In the genomic region with DNA sequence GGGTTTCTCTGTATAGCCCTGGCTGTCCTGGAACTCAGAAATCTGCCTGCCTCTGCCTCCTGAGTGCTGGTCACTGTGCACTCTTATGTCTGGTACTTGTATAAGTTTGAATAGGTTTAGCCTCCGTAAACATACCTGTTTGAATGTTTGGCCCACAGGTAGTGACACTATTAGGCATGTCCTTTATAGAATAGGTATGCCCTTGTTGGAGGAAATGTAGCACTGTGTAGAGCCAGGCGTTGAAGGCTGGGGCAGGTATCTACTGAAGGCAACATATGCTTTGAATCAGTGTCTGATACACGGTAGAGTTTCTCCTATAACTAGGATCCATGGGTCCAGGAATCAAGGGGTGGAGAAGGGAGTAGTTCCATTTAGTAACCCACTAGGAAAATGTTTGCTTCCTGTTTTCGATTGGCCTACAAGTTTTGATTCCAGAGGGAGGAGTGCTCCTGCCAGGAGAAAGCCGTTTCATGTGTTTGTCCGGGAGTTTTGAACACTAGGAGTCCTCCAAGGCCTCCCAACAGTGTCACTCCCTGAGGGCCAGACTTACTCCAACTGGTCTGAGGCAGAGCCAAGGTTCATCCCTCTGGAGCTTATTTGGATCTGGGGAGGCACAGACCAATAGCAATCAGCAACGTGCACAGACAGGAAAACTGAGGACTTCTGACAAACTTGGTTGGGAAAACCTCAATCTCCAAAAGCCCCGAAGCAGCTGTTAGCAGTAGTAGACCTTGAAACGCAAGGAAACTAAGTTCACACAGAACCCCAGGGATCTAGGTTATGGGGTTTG, we compare ENCODE assay signal across 10 mouse cellular contexts. TPM values are rescaled to one million over a fixed set of nuclear protein-coding genes. Genes with fewer than 3 reads are reported as not detected.
DNase-seq lines count a peak whose midpoint lies in the region; ATAC-seq lines count a peak whose summit lies in the region.
"Had no signal": no experiment of that assay in that cellular context is flagged by ENCODE, and none has a peak within 500 bp of the region (broad histone marks: within the 10 kb centered on the region; RNA-seq: fewer than 3 reads in every experiment).

No protein-coding gene starts in this region.

- H3K9ac ChIP-seq in limb, embryonic 15.5 days = no peak overlapping the region

- DNase-seq in gastrocnemius, adult 18-20 months (ENCODE audit: low spot score) = peak; percentile 47
- DNase-seq in gastrocnemius, postnatal 10 days = no peak
- peak; percentile 38 for DNase-seq in lung, postnatal 10 days
- no peak for DNase-seq in lung, postnatal 36 days
- peak; percentile 85 for DNase-seq in fat pad, adult 2 months (ENCODE audit: extremely low read depth, low read depth, low spot score)
- no peak for DNase-seq in left cerebral cortex, adult 18-20 months (ENCODE audit: low spot score in 2 of 2)
- no peak for DNase-seq in spleen, postnatal 10 days (ENCODE audit: low spot score in 2 of 2)

- H3K4me3 ChIP-seq in limb, embryonic 15.5 days = no peak overlapping the region

- peak overlapping the region; percentile 47 for H3K27ac ChIP-seq in limb, embryonic 15.5 days

- no peak overlapping the region for H3K4me2 ChIP-seq in limb, embryonic 15.5 days

- WGBS in limb, embryonic 15.5 days = 47% methylated on average over 9 of the region's 9 CpGs

- H3K36me3 ChIP-seq in limb, embryonic 15.5 days = peaks cover 88% of the 10 kb centered on the region

- no peak for ATAC-seq in limb, embryonic 15.5 days (ENCODE audit: insufficient number of reproducible peaks, low FRiP score, low TSS enrichment, low read depth)

- no peaks in the 10 kb centered on the region for H3K27me3 ChIP-seq in limb, embryonic 15.5 days

- peaks cover 13% of the 10 kb centered on the region for H3K4me1 ChIP-seq in limb, embryonic 15.5 days

- H3K9me3 ChIP-seq in limb, embryonic 15.5 days = no peaks in the 10 kb centered on the region

RNA-seq across cellular contexts. Expression of gene Kdelr3, which starts 10.0 kb away (rescaled TPM):
- total RNA-seq in gastrocnemius, adult 18-20 months (2021) = 1 to 10 TPM; 1.3 to 2.0 TPM
- 10 to 100 TPM; 29.9 to 38.0 TPM for total RNA-seq in gastrocnemius, postnatal 10 days (2021)
- 211 and 223 TPM in 2 replicates for polyA plus RNA-seq in limb, embryonic 15.5 days (2015; fragmentation: Nextera tagmentation; extraction: Ambion mirVana)
- total RNA-seq in left cerebral cortex, adult 18-20 months (2021) = under 1 TPM; 0.35 to 0.63 TPM

RNA-seq across cellular contexts. Expression of gene Ddx17, which starts 20.4 kb away (rescaled TPM):
- total RNA-seq in gastrocnemius, adult 18-20 months (2021) = 10 to 100 TPM; 52.5 to 75.6 TPM
- 100 to 1,000 TPM in 1 of 2 experiments, 10 to 100 TPM in 1; 94.8 to 163 TPM for total RNA-seq in gastrocnemius, postnatal 10 days (2021)
- polyA plus RNA-seq in limb, embryonic 15.5 days (2015; fragmentation: Nextera tagmentation; extraction: Ambion mirVana) = 41.6 and 54.0 TPM in 2 replicates
- 100 to 1,000 TPM; 304 to 309 TPM for total RNA-seq in left cerebral cortex, adult 18-20 months (2021)

RNA-seq across cellular contexts. Expression of gene Kcnj4, which starts 21.1 kb away (rescaled TPM):
- total RNA-seq in gastrocnemius, adult 18-20 months (2021) = not detected
- under 1 TPM; 0.26 to 0.27 TPM for total RNA-seq in gastrocnemius, postnatal 10 days (2021)
- not detected in 2 replicates for polyA plus RNA-seq in limb, embryonic 15.5 days (2015; fragmentation: Nextera tagmentation; extraction: Ambion mirVana)
- 100 to 1,000 TPM; 184 TPM for total RNA-seq in left cerebral cortex, adult 18-20 months (2021)
- polyA plus RNA-seq: limb, embryonic 11.5 days; neural tube, embryonic 11.5 days had no signal

Comparison
In these comparisons a context has a peak if more than half of its experiments do, and no peak if none do; other contexts are left out.
1. DNase-seq: peak in gastrocnemius, adult 18-20 months (single experiment), lung, postnatal 10 days (single experiment) and fat pad, adult 2 months (single experiment); none in gastrocnemius, postnatal 10 days (single experiment), lung, postnatal 36 days (single experiment), left cerebral cortex, adult 18-20 months (0 of 2) and spleen, postnatal 10 days (0 of 2).
2. RNA of gene Kdelr3, which starts 10.0 kb away (total RNA-seq): 29.9 to 38.0 TPM in gastrocnemius, postnatal 10 days; 1.3 to 2.0 TPM in gastrocnemius, adult 18-20 months and 0.35 to 0.63 TPM in left cerebral cortex, adult 18-20 months; every median in the first group is over 10 times any median in the second.
3. RNA of gene Kcnj4, which starts 21.1 kb away (total RNA-seq): 184 TPM in left cerebral cortex, adult 18-20 months; 0.26 to 0.27 TPM in gastrocnemius, postnatal 10 days and not detected in gastrocnemius, adult 18-20 months; every median in the first group is over 100 times any median in the second.